Mouse (Mus musculus): Measurements from ENCODE around the gene Gm49395. TPM values are rescaled to one million over a fixed set of nuclear protein-coding genes. Genes with fewer than 3 reads are reported as not detected.

Gene Gm49395
- total RNA-seq, 2 experiments from 2014 or later: 9.2 TPM; not detected in 1

DNA sequence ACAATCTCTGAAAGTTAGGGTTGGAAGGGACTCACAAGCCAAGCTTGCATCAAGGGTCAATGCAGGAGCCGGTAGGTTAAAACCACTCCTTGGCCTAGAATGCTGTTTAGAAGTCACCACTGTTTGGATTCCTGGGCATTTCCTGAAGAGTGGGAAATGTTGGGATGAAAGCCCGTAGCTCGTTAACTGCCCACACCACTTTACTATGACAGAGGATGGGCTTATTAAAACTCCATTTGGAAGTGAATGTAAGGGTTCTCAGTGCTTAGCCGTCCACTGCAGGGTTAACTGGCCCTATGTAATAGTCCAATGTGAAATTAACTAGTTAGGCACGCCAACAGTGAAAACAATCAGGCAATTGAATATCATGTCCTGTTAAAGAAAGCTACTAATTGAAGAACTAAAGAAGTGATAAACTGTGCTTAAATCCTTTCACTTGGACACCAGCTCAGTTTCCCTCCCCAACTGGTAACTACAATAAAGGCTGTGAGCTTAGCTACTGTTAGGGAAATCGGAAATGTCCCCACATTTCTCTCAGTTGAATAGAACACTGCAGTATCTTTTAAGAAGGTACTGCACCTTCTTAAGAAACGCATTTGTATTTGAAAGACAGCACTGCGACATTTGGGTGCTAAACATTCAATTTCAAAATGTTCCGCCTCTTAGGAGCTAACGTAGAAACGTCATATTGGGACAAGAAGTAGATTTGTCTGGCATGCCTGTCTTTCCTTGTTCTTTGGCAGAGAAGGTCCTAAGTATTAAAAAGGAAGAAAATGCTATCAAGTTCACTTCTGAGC, 1.1 kb downstream of the Gm49395 start:
- no peak for ATAC-seq (replicated peaks; ENCODE audit: low FRiP score, poor library complexity, severe bottlenecking)

DNA sequence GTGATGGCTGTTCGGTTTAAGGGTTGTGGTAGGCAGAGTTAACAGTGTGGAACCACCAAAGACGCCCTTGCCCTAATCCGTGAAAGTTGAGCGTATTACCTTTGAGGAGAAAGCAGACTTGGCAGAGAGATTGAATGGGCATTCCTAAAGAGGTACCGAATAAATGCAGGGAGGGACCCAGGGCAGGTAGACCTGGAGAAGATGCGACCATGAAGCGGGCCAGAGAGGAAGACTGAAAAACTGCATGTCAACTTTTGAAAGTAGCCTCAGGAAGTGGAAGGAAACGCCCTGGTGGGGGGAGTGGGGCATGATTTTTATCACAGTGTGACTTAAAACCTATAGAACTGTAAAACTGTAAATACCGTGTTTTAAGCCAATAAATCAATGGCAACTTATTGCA, 2.3 kb downstream of the Gm49395 start:
- ATAC-seq (replicated peaks; ENCODE audit: low FRiP score, poor library complexity, severe bottlenecking): no peak

GRCm38 (mm10) chr13:115098227-115098626, 3.5 kb downstream of the Gm49395 start:
- no peak for ATAC-seq (replicated peaks; ENCODE audit: low FRiP score, poor library complexity, severe bottlenecking)

DNA sequence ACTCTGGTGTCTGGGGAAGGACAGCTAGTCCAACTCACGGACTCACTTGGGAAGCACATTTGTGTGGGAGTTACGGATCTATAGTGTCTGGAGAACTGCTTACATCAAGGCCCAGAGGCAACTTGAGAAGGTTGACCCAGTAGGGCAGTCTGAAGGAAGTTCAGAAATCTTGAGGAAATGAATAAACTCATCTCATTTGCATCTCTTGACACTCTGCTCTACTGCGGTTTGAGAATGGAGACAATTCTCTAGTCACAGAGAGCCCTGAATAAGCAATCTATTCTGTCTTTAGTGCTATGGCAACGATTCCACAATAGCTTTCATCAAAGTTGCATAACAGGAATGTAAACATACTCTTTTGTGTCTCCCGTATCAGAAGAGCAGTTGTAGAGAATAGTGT, 4.8 kb downstream of the Gm49395 start:
- no peak for ATAC-seq (replicated peaks; ENCODE audit: low FRiP score, poor library complexity, severe bottlenecking)

DNA sequence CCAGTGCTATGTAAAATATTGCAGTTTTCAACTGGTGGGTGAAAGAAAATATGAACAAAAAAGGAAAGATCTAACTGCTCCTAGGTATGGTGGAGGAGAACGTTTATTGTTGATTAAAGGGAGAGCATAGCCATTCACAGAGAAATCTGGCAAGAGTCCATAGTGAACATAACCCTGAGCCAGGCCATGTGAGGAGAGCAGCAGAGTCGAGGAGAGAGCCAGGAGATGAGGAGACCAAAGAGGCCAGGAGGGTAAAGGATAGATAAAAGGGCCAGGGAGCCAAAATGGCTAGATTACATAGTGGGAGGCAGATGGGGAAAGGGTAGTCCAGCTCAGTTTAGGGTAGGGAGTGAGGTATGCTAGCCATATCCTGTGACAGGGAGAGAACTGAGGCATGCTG, 5.5 kb downstream of the Gm49395 start:
- no peak for ATAC-seq (replicated peaks; ENCODE audit: low FRiP score, poor library complexity, severe bottlenecking)

GRCm38 (mm10) chr13:115095392-115095791, 6.3 kb downstream of the Gm49395 start:
- no peak for ATAC-seq (replicated peaks; ENCODE audit: low FRiP score, poor library complexity, severe bottlenecking)

GRCm38 (mm10) chr13:115091511-115091910, 10.2 kb downstream of the Gm49395 start:
- ATAC-seq (replicated peaks; ENCODE audit: low FRiP score, poor library complexity, severe bottlenecking): no peak

DNA sequence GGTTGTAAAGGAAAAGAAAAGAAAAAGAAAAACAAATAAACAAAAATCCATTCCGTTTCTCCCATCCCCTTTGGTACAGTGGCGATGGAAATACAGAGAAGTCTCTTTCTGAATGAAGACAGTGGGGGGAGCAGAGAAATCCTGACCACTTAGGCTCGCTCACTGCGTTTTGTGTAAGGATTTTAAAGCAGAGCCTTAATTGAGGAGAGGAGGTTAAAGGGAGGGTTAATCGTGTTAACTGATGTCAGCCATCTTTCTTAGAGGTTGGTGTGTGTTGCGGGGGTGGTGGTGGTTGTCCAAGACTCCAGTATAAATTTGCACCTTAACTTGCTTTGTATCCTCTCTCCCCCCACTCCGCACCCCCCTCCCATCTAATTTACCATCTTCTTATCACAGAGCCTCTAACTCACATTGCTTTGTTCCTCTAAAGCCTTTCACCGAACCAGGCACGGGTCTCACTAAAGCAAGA, 10.7 kb downstream of the Gm49395 start:
- ATAC-seq (replicated peaks; ENCODE audit: low FRiP score, poor library complexity, severe bottlenecking): peak; percentile 19

DNA sequence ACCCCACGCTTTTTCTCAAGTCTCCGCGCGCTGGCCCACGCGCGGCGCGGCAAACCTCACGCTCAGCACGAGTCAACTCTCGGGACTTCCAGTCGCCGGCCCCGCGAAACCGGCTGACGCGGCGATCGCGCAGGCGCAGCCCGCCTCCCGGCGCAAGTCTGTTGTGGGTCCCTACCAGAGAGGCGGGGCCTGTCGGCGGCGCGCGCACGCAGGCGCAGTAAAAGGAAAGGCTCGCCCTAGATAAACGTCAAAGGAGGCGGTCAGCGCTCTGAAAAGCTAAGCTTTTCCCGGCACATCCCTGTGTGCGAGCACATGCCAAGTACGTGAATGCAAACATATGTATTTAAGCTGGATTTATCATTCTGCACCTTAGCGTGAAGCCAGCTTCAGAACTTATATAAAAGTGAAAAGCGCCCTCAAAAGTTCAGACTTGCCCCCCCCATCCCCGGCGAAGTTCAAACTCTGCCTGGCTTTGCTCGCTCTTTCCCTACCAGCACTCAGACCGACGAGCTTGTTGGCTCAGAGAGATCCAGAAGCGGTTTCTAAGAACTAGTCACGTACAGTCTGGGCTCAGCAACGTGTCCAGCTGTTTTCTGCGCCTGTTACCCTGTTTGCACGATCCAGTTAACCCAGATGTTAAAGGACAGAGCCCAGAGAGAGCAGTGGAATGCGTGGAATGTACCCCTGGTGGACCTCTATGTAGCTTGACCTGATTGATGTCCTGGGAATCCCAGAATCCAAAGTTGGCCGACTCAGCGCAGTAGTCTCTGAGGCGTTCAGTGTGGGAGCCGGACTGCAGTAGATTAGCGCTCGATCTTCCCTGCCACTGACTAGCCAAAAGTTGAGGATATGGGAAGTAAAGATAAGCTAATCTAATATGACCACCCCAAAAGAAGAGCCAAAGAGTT, 11.4 kb downstream of the Gm49395 start, which contains the start of gene Pelo:
Pelo (minus strand) TSS at position 118 of the 908 bp plus-strand sequence.
- peak; percentile 88 for ATAC-seq (replicated peaks; ENCODE audit: low FRiP score, poor library complexity, severe bottlenecking)

GRCm38 (mm10) chr13:115089395-115090025, 12.2 kb downstream of the Gm49395 start:
- ATAC-seq (replicated peaks; ENCODE audit: low FRiP score, poor library complexity, severe bottlenecking): peak; percentile 66

DNA sequence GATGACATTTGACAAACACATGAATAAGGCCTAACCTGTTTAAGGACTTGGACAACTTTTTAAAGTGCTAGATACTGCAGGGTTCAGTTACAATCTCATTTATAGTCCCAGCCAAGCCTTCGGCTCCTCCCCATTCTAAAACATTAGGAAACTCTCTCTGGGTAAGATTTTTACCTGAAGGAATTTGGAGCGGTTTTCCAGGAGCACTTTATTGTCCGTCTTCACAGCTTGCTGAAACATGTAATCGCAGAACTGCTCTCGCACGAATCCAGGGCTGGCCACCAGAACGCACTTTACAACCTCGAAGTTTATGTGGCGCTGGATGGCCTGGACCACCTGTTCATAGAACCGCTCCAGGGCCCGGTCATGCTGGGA, 12.7 kb downstream of the Gm49395 start:
- ATAC-seq (replicated peaks; ENCODE audit: low FRiP score, poor library complexity, severe bottlenecking): no peak

DNA sequence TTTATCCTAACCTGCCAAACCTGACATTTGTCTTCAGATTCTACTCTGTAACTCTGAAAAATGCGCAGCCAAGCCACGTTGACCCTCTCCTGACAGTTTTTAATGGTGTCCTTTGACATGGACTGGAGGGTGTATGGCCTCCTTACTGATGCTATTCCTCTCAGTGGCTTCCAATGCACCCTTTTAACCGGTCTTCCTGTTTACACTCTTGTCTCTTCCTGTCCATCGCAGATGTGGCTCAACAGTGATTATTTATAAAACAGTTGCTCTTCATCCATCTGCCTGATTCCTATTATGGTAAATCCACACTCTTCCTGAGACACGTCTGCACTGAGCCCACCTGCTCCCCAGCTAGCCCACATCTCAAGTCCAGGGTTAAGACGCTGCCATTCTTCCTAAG, 15.7 kb downstream of the Gm49395 start:
- no peak for ATAC-seq (replicated peaks; ENCODE audit: low FRiP score, poor library complexity, severe bottlenecking)

DNA sequence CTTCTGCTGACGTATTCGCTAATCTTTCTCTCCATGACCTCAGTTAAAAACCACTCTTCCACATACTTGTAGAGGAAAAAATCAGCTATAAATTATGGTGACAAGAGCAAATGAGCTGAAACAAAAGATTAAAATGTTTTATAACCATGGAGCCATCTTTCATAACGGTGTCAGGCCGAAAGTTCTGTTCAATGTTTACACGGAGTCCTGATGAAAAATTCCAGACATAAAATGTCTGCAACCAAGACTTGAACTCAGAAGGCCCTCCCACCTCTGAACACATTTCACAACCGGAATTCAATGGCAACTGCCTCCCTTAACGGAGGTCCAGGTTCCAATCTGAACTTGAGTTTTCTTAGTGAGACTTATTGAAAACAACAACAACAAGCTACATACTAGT, 19.4 kb downstream of the Gm49395 start:
- no peak for ATAC-seq (replicated peaks; ENCODE audit: low FRiP score, poor library complexity, severe bottlenecking)

GRCm38 (mm10) chr13:115079996-115080585, 21.6 kb downstream of the Gm49395 start:
- no peak for ATAC-seq (replicated peaks; ENCODE audit: low FRiP score, poor library complexity, severe bottlenecking)

DNA sequence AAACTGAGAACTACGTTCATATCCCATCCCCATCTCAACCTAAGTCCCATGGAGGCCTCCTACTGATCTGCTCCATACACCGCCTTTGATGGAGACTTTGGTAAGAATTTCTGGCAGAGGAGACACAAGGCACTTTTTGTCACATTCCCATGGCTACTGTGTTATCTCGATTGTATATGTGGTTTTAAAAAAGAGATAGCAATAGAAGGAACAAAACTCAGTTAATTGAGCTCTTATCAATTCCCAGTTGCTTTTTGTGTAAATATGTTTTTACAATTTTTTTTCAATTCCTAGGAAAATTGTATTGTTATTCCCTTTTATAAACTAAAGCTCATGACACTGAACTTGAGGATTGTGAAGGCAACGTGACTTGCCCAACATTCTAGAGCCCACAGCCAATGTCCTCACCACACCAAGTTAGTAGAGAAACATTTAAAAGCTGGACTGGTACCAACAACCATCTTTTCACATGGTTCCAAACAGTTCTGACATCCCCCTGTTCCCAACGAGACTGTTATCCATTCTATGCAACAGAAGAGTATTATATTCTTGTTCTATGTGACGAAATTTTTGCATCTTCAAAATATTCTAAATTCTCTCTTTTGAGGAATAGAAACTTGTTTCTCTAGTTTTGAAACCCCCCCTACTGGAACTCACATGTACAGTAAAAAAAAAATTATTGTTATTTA, 22.6 kb downstream of the Gm49395 start:
- no peak for ATAC-seq (replicated peaks; ENCODE audit: low FRiP score, poor library complexity, severe bottlenecking)

DNA sequence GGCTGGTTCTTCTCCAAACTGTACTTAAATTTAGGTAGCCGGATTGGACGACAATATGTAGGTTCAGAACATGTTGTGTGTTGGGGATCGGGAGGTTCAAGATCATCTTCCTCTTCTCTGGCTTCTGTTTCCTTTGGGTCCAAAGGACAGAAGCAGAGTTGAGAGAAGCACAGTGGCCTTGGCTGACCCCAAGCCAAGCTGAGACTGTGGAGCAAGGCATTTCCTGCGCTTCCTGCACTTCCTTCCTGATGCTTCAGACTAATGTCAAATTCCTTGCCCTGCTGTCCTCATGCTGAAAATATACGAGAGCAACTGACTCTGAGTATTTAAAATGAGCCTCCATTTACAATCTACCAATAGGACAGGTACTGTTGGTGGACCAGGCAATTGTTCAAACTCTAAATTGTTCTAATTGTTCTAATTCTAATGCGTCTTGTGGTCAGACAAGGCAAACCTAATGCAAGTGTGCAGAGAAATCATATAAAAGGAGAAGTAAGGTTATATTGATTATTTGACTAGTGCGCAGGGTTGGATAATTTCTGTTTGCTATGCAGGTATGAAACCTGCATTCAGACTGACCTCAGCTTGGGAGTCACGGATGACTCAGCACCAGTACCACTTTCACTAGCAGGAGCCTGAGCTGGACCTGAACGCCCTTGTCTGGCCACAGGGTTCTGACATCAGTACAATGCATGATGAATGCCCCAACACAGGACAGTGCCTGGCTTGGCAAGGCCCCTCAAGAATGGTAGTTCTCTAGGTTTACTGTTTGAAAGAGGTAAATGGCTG, 24.2 kb downstream of the Gm49395 start:
- ATAC-seq (replicated peaks; ENCODE audit: low FRiP score, poor library complexity, severe bottlenecking): no peak

- no peak for ATAC-seq (replicated peaks; ENCODE audit: low FRiP score, poor library complexity, severe bottlenecking)
These were observed 29.3 kb downstream of the Gm49395 start for GRCm38 (mm10) chr13:115072386-115072785.

- ATAC-seq (replicated peaks; ENCODE audit: low FRiP score, poor library complexity, severe bottlenecking): no peak
These were observed 30.3 kb downstream of the Gm49395 start for GRCm38 (mm10) chr13:115071431-115071830.

DNA sequence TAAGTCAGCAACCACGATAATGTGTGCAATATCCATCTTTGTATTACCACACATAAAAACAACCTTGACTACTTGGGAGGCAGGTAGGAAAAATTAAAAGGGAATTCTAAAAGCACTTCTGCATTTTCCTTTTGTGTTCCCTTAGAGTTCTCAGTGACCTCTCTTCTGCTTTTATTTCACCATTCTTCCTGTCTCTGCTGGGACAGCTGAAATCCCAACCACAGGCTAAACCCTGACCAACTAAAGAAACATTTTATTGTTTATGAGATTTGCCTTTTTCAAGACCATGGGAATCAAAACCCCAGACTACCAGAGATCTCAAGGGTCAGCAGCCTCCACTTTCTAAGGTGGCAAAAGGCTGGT, 33.8 kb downstream of the Gm49395 start:
- no peak for ATAC-seq (replicated peaks; ENCODE audit: low FRiP score, poor library complexity, severe bottlenecking)

All from erythroblast, adult 5-6 weeks (primary cell).